Mouse (Mus musculus) hindbrain, embryonic 15.5 days (tissue): ENCODE results near the gene Chd6. TPM values are rescaled to one million over a fixed set of nuclear protein-coding genes. Genes with fewer than 3 reads are reported as not detected.

Experiments used
- ATAC-seq: fragments of 200-750 bp; cut with Nextera tagmentation; 2 replicates; pipeline ENCODE4 v1.8.0; 2017; ENCODE audit warnings: low read depth, moderate number of reproducible peaks, moderate TSS enrichment; ENCODE audit not compliant: low FRiP score
- H3K27ac ChIP-seq: fragments of 300-500 bp; sonication (generic); replicated peaks from 2 replicates; pipeline ENCODE4 v1.5.1; 2015; ENCODE audit warnings: mild to moderate bottlenecking, inconsistent platforms
- H3K27me3 ChIP-seq: fragments of 300-500 bp; sonication (generic); 2 replicates; pipeline ENCODE4 v1.6.1; 2015; ENCODE audit warnings: control low read depth, inconsistent platforms
- H3K36me3 ChIP-seq: fragments of 300-500 bp; sonication (generic); 2 replicates; pipeline ENCODE4 v1.6.1; 2015; ENCODE audit warnings: control low read depth, inconsistent platforms
- H3K4me1 ChIP-seq: fragments of 300-500 bp; sonication (generic); replicated peaks from 2 replicates; pipeline ENCODE4 v1.6.1; 2015; ENCODE audit warnings: control low read depth, inconsistent platforms
- H3K4me2 ChIP-seq: fragments of 300-500 bp; sonication (generic); 2 replicates; pipeline ENCODE4 v1.6.1; 2015; ENCODE audit warnings: moderate library complexity, mild to moderate bottlenecking, inconsistent platforms
- H3K4me3 ChIP-seq: fragments of 300-500 bp; sonication (generic); 2 replicates; pipeline ENCODE4 v1.5.1; 2015; ENCODE audit warnings: mild to moderate bottlenecking, inconsistent platforms
- H3K9ac ChIP-seq: fragments of 300-500 bp; sonication (generic); 2 replicates; pipeline ENCODE4 v1.6.1; 2015; ENCODE audit warnings: inconsistent platforms
- H3K9me3 ChIP-seq: fragments of 300-500 bp; sonication (generic); 2 replicates; pipeline ENCODE4 v1.6.1; 2016; ENCODE audit warnings: control low read depth, inconsistent platforms
- WGBS: fragments of 180-500 bp; shearing (Covaris S2); methylation state at CpG from one replicate; pipeline ENCODE4 v1.1.7; 2015; 5-methylcytosine and 5-hydroxymethylcytosine counted together
- polyA plus RNA-seq: library from polyadenylated mRNA; unstranded; fragments of >200 nt; fragmentation: Nextera tagmentation; extraction: Ambion mirVana; gene quantifications from 2 replicates; pipeline ENCODE4 v1.2.1, GENCODE M21; 2015

Chd6 gene
- polyA plus RNA-seq, 1 experiment from 2014 or later: 33.9 TPM

GRCm38 (mm10) chr2:160940930-160941709 lies 167.8 kb downstream of the Chd6 start:
- WGBS: 72% methylated on average over 17 of the region's 17 CpGs
- Histone ChIP-seq H3K4me3 (no peak overlapping the region), H3K4me2 (no peak overlapping the region), H3K27ac (no peak overlapping the region), H3K27me3 (no peaks in the 10 kb centered on the region), H3K36me3 (no peaks in the 10 kb centered on the region; the same call in 1 of the 2 replicates), H3K9me3 (no peaks in the 10 kb centered on the region), H3K9ac (no peak overlapping the region), H3K4me1 (no peaks in the 10 kb centered on the region)
- no peak for ATAC-seq

DNA sequence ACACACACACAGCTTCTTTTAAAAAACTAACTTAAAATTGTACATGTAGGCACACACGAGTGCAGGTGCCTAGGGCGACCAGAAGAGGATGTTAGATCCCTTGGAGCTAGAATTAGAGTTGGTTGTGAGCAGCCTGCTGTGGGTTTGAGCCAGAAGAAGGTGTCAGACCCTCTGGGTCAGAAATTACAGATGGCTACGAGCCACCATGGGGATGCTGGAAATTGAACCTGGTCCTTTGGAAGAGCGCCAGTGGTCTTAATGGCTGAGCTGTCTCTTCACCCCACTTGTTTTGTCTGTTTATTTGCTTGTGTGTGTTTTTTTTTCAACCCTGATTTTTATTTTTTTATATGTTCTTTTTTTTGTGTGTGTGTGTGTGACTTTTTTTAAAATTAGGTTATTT lies 174.4 kb downstream of the Chd6 start:
- ATAC-seq: no peak
- H3K4me1 ChIP-seq: no peaks in the 10 kb centered on the region
- 71% methylated on average over 4 of the region's 4 CpGs for WGBS
- H3K9ac ChIP-seq: no peak overlapping the region
- no peak overlapping the region for H3K4me2 ChIP-seq
- no peaks in the 10 kb centered on the region for H3K27me3 ChIP-seq
- H3K9me3 ChIP-seq: no peaks in the 10 kb centered on the region
- H3K4me3 ChIP-seq: no peak overlapping the region
- H3K36me3 ChIP-seq: no peaks in the 10 kb centered on the region
- H3K27ac ChIP-seq: no peak overlapping the region

GRCm38 (mm10) chr2:160933890-160934289 lies 175.0 kb downstream of the Chd6 start:
- WGBS: 67% methylated on average over 5 of the region's 5 CpGs
- H3K27ac ChIP-seq: no peak overlapping the region
- H3K4me2 ChIP-seq: no peak overlapping the region
- ATAC-seq: no peak
- no peaks in the 10 kb centered on the region for H3K27me3 ChIP-seq
- no peaks in the 10 kb centered on the region for H3K4me1 ChIP-seq
- H3K9ac ChIP-seq: no peak overlapping the region
- H3K4me3 ChIP-seq: no peak overlapping the region
- no peaks in the 10 kb centered on the region for H3K9me3 ChIP-seq
- no peaks in the 10 kb centered on the region for H3K36me3 ChIP-seq

DNA sequence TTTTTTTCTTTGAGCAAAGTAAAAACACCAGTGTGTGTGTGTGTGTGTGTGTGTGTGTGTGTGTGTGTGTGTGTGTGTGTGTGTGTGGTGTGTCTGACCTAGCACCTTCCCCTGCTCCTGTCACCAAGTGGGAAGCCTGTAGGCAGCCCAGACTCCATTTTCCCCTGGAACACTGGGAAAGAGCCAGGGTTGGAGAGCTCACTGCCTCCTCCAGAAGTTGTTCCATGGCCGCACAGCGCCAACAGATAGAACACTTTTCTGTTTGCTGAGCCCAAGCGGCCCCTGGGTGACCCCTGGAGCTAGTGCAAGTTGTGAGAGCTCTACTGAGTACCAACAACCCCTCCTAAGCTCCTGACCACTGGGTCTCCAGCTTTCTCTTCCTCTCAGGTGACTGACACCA lies 175.9 kb downstream of the Chd6 start:
- H3K4me3 ChIP-seq: no peak overlapping the region
- ATAC-seq: no peak
- H3K27ac ChIP-seq: no peak overlapping the region
- no peaks in the 10 kb centered on the region for H3K9me3 ChIP-seq
- 77% methylated on average over 3 of the region's 3 CpGs for WGBS
- H3K4me2 ChIP-seq: no peak overlapping the region
- no peak overlapping the region for H3K9ac ChIP-seq
- H3K27me3 ChIP-seq: no peaks in the 10 kb centered on the region
- H3K36me3 ChIP-seq: no peaks in the 10 kb centered on the region
- H3K4me1 ChIP-seq: no peaks in the 10 kb centered on the region

GRCm38 (mm10) chr2:160932325-160932724 lies 176.6 kb downstream of the Chd6 start:
- Histone ChIP-seq H3K27me3 (no peaks in the 10 kb centered on the region), H3K4me3 (no peak overlapping the region), H3K27ac (no peak overlapping the region), H3K36me3 (no peaks in the 10 kb centered on the region), H3K9me3 (no peaks in the 10 kb centered on the region), H3K9ac (no peak overlapping the region), H3K4me1 (no peaks in the 10 kb centered on the region), H3K4me2 (no peak overlapping the region)
- WGBS: 81% methylated on average over 8 of the region's 8 CpGs
- ATAC-seq: no peak

GRCm38 (mm10) chr2:160931378-160931777 lies 177.5 kb downstream of the Chd6 start:
- WGBS: 91% methylated on average over 5 of the region's 5 CpGs
- no peak overlapping the region for H3K4me3 ChIP-seq
- no peak overlapping the region for H3K9ac ChIP-seq
- no peaks in the 10 kb centered on the region for H3K4me1 ChIP-seq
- no peak overlapping the region for H3K4me2 ChIP-seq
- no peaks in the 10 kb centered on the region for H3K27me3 ChIP-seq
- no peak overlapping the region for H3K27ac ChIP-seq
- no peaks in the 10 kb centered on the region for H3K9me3 ChIP-seq
- ATAC-seq: no peak
- no peaks in the 10 kb centered on the region for H3K36me3 ChIP-seq

DNA sequence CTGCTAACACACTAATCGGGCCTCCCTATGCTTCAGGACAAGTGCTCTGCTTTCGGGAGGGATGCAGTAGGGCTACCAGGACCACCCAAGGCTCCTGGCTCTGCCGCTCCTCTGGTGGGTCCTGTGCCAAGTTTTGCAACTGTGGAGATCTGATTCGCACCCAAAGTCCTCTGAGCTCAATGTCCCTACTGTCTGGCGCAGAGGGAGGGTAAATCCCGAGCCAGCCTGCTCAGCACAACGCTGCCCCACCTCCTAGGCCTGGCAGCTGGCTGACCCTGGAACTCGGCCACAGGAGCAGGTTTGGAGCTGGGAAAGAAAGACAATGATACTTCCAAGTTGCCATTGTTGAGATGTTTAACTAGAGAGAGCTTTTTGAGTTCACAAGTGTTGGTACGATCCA lies 183.7 kb downstream of the Chd6 start:
- WGBS: 62% methylated on average over 9 of the region's 9 CpGs

DNA sequence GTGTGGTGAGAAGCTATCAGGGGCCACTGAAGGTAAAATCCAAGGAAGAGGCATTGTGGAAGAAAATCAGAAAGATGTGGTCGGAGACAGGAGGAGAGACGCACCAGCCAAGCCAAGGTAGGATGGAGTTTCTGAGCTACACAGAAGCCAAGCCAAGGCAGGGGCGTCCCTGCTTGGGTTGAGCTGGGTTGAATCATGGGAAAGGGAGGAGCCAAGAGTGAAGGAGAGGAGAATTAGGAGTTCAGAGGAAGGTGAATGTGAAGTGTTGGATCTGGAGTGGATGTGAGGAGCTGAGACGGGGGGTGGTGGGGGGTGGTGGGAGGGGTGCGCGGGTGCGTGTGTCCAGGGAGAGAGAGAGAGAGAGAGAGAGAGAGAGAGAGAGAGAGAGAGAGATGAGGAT lies 187.6 kb downstream of the Chd6 start:
- H3K36me3 ChIP-seq: no peaks in the 10 kb centered on the region
- H3K4me1 ChIP-seq: no peaks in the 10 kb centered on the region
- H3K4me2 ChIP-seq: no peak overlapping the region
- 83% methylated on average over 3 of the region's 7 CpGs for WGBS
- H3K4me3 ChIP-seq: no peak overlapping the region
- no peaks in the 10 kb centered on the region for H3K9me3 ChIP-seq
- no peak for ATAC-seq
- no peak overlapping the region for H3K9ac ChIP-seq
- no peaks in the 10 kb centered on the region for H3K27me3 ChIP-seq
- no peak overlapping the region for H3K27ac ChIP-seq

More for the DNA sequence above, 183.7 kb downstream of the Chd6 start:
- Histone ChIP-seq H3K9me3 (no peaks in the 10 kb centered on the region), H3K36me3 (no peaks in the 10 kb centered on the region), H3K4me1 (no peaks in the 10 kb centered on the region), H3K27ac (no peak overlapping the region), H3K4me2 (no peak overlapping the region), H3K27me3 (no peaks in the 10 kb centered on the region), H3K4me3 (no peak overlapping the region), H3K9ac (no peak overlapping the region)
- peak; percentile 63; the same call in 1 of the 2 replicates for ATAC-seq

DNA sequence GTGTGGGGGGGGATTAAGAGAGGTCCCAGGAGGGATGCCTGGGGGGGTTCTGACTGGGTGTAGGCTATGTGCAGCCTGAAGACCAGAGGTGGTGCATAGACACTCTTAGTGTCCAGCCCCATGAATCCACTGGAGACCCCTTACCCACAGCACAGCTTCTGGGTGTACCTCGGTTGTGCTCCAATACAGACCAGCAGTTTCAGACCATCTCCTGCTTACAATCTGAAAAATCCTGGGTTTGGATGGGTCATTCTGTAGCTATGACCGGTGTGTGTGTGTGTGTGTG lies 190.0 kb downstream of the Chd6 start:
- Histone ChIP-seq H3K9me3 (no peaks in the 10 kb centered on the region), H3K27ac (no peak overlapping the region), H3K9ac (no peak overlapping the region), H3K36me3 (no peaks in the 10 kb centered on the region), H3K4me3 (no peak overlapping the region), H3K4me2 (no peak overlapping the region), H3K4me1 (no peaks in the 10 kb centered on the region), H3K27me3 (0 out of 2 replicates have a peak, but pooled peaks cover 8% of the 10 kb centered on the region)
- 88% methylated on average over 2 of the region's 2 CpGs for WGBS
- ATAC-seq: no peak

- WGBS: 54% methylated on average over 8 of the region's 8 CpGs
- Histone ChIP-seq H3K4me2 (no peak overlapping the region), H3K4me1 (no peaks in the 10 kb centered on the region), H3K9ac (no peak overlapping the region), H3K27me3 (peaks cover 11% of the 10 kb centered on the region), H3K27ac (no peak overlapping the region), H3K36me3 (no peaks in the 10 kb centered on the region), H3K4me3 (no peak overlapping the region), H3K9me3 (no peaks in the 10 kb centered on the region)
- 0 out of 2 replicates have a peak, but pooled peaks have one; percentile 42 for ATAC-seq
Measured at GRCm38 (mm10) chr2:160918154-160918929, 190.5 kb downstream of the Chd6 start.

GRCm38 (mm10) chr2:160917313-160917712 lies 191.6 kb downstream of the Chd6 start:
- Histone ChIP-seq H3K27ac (no peak overlapping the region), H3K4me1 (peaks cover 2% of the 10 kb centered on the region), H3K27me3 (peaks cover 22% of the 10 kb centered on the region), H3K4me2 (no peak overlapping the region), H3K9ac (no peak overlapping the region), H3K36me3 (no peaks in the 10 kb centered on the region), H3K4me3 (no peak overlapping the region), H3K9me3 (no peaks in the 10 kb centered on the region)
- no peak for ATAC-seq
- 94% methylated on average over 3 of the region's 3 CpGs for WGBS

GRCm38 (mm10) chr2:160916714-160917113 lies 192.2 kb downstream of the Chd6 start:
- Histone ChIP-seq H3K9ac (no peak overlapping the region), H3K27ac (no peak overlapping the region), H3K4me1 (peaks cover 8% of the 10 kb centered on the region), H3K36me3 (no peaks in the 10 kb centered on the region), H3K4me2 (no peak overlapping the region), H3K9me3 (no peaks in the 10 kb centered on the region), H3K27me3 (peaks cover 28% of the 10 kb centered on the region), H3K4me3 (no peak overlapping the region)
- no peak for ATAC-seq
- WGBS: 55% methylated on average over 8 of the region's 8 CpGs
